Mouse (Mus musculus): ENCODE data around the gene Acp2.

The Acp2 gene

DNA sequence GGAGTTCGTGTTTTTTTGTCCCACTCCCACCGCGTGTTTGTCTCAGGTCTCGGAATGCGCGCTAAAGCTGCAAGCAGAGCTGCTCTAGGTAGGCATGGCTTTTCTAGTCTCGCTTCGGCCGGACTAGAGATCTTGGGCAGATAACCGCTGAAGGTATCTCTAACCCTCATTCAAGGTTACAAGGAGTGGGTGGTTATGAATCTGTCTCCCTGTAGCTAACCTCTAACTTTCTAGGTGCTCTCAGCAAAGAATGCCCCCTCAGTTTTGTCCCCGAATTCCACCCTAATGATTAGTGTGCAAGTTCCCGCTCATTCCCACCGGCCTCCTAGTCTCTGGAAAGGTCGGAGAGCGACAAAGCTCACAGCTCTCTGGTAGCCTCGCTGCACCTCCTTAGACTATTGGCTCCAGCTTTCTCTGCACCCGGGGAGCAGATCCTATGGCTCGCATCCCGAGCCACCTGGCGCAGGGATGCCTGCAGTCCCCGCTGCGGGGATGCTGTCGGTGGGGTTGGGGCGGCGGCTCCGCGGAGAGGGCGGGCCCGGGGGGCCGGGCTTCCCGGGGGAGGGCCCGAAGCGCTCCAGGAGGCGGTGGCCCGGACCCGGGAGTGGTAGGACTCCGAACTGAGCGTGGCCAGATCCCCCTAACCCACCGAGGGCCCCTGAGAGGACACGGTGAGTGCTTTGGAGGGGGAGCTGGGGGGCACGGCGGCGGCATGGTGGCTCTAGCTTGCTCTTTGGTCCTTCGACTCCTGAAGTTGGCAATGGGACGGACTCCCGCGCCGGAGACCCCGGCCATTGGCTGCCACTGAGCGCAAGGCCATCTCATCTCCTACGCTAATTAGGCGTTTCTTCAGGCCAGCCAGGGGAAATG, 53.8 kb downstream of the Acp2 start:
- ATAC-seq (ENCODE audit: low TSS enrichment): peak; percentile 45

DNA sequence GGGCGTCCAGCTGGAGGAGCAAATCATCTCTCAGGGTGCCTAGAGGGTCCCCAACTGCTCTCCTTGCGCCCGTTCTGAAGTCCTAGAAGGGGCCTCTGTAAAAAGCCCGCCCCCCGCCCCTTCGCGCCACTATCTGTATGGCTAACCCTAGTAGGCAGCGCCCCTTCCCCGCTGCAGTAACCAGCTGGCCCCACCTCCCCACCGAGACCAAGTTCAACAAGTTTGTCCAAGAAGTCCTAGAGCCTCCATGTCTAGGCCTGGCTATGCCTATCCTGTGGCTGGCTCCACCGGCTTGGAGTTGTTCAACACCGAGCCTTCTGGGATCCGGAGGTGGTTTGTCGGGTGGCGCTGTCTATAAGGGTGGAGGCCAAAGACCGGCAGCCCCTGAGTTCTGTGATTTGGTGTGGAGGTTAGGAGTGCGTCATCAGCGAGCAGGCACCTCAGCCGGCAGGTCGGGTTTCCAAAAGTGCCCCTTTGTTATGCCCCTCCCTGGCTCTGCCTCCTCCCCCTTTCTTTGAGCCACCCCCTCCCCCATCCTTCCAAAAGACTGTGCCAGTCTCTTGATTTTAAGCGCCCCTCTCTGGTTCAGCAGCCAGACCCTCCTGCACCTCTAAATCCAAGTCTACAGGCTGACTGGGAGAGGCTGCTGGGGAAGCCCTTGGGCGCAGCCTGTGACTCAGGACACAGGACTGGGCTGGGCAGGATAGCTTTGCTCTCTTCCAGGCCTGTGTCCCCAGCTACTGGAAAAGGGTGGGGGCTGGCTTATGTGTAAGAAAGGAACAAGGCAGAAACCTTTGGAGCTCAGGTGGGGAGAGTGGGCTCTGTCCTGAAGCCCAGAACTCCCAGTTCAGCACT, 54.7 kb downstream of the Acp2 start:
- ATAC-seq (ENCODE audit: low TSS enrichment): peak; percentile 4

DNA sequence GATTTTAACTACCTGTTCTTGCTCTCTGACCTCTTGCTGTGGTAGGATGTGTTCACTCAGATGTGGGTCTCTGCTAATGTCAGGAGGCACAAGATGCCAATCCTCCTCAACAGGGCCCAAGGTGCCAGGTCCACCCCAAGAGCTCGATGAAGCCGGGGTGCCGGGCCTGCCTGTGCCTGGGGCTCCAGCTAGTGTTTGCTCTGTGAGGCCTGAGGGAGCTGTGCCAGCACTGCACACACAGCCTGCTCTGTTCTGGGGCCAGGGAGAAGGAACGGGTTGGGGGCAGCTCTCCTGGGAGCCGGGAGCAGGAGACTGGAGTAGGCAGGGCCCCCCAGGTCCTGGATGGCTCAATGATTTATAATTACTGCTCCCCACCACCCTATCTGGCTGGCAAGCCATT, 55.4 kb downstream of the Acp2 start:
- 0 out of 2 replicates have a peak, but pooled peaks have one; percentile 10 for ATAC-seq (ENCODE audit: low TSS enrichment)

DNA sequence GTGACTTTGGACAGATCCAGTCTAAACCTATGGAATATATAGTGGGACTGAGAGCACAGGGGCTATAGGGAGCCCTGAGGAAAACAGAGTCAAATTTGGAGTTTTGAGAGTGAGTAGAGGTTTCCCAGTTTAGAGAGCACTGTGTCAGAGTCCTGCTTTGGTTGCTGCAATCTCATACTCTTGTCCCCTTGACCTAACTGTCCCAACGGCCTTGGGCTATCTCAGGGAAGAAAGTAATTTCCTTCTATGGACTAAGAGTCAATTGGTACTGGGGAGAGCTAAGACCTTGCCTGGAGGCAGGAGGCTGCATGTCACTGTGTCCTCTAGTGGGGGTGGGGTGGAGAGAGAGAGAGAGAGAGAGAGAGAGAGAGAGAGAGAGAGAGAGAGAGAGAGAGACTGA, 56.1 kb downstream of the Acp2 start:
- no peak for ATAC-seq (ENCODE audit: low TSS enrichment)

DNA sequence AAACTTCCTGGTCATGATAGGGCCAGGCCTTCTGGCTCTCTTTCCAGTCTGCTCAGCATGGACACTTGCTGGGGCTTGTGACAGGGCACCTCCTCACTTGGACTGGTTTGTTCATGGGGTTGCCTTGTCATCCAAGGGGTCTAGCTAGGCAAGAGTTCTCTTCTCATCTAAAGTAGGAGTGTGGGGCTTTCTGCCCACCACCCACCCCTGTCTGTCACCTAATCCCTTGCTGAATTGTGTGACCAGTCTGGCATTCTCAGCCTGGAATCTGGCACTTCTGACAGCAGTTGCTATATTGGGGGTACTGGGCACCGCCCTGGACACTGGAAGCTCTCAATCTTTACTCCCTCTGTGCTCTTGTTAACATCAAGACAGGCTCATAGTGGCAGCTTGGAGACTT, 56.8 kb downstream of the Acp2 start:
- ATAC-seq (ENCODE audit: low TSS enrichment): no peak
